Mouse (Mus musculus) R1 (cell line): ENCODE measurements around the gene Gm20388.

Experiments used
- DNase-seq: peaks from one replicate; pipeline ENCODE4 v3.0.0-alpha.2; 2018; ENCODE audit warnings: low read depth, low spot score

Gene Gm20388

DNA sequence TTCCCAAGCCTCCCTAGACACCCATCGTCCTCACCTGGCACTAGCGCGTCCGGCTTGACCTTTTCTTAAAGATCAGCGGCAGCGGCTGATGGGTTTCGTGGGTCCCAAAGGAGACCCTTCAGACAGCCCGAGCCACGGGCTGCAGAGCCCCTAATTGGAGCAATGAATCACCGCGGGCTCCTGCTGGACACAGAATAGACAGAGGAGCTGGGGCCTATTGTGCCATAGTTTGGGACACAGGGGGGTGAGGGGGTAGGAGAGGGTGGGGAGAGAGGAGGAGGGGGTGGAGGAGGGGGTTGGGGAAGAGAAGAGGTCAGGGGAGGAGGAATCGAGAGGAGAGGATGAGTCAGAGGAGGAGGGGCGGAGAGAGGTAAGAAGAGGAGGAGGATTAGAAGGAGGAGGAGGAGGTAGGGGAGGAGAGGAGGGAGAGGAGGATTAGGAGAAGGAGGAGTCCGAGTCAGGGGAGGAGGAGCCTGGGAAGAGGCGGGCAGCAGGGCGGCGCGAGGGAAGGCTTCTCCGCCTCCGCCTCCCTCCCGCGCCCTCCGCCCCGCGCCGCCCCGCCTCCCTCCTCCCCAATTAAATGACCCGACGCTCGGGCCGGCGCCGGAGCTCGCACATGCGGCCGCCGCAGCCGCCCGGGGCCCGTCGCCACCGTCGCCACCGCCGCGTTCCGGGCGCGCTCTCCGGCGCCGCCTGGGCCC is 317.4 kb downstream of the Gm20388 start, which contains the start of gene Gse1:
TSS of gene Gse1 (plus strand) at position 566 of the 701 bp plus-strand sequence.
- DNase-seq: peak; percentile 92

GRCm38 (mm10) chr8:120228781-120229573 is 318.3 kb downstream of the Gm20388 start:
- DNase-seq: peak; percentile 43

DNA sequence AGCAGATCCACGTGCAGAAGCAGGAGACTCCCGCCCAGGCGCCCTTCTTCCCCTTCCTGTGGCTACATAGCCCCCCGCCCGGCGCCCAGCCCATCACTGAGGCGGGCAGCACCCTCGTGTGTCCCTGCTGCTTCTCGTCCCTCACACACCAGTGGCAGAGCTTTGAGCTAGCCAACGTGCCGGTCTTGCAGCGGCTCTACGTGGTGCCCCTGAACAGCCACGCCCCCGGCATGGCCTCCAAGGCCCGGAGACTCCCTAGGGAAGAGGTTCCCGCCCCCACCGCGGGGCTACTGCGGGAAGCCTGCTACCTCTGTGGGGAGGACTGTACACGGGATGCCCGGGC is 318.9 kb downstream of the Gm20388 start:
- peak; percentile 66 for DNase-seq

GRCm38 (mm10) chr8:120230081-120230480 is 319.4 kb downstream of the Gm20388 start:
- DNase-seq: no peak

- DNase-seq: no peak
These were observed 320.3 kb downstream of the Gm20388 start for GRCm38 (mm10) chr8:120230715-120231614.

- DNase-seq: no peak
These were observed 321.2 kb downstream of the Gm20388 start for GRCm38 (mm10) chr8:120231870-120232269.

DNA sequence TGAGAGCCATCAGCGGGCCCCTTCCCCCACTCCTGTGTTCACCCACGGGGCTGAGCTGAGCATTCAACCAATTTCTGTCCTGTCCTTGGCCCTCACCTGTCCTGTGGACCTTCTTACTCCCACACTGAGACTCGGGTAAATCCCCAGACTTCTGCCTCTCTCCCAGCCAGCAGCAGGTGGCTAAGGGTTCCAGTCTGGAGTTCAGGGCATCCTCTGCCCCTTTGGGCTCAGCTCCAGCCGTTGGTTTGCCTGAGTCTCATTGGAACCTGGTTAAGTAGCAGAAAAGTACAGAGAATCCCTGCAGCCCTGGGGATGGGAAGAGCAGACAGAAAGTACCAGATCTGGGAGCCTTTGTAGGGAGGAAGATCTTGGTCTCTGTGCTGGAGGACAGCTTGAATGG is 321.8 kb downstream of the Gm20388 start:
- DNase-seq: no peak

- DNase-seq: no peak
These were observed 322.3 kb downstream of the Gm20388 start for GRCm38 (mm10) chr8:120232913-120233312.

GRCm38 (mm10) chr8:120234457-120234856 is 323.8 kb downstream of the Gm20388 start:
- DNase-seq: no peak

DNA sequence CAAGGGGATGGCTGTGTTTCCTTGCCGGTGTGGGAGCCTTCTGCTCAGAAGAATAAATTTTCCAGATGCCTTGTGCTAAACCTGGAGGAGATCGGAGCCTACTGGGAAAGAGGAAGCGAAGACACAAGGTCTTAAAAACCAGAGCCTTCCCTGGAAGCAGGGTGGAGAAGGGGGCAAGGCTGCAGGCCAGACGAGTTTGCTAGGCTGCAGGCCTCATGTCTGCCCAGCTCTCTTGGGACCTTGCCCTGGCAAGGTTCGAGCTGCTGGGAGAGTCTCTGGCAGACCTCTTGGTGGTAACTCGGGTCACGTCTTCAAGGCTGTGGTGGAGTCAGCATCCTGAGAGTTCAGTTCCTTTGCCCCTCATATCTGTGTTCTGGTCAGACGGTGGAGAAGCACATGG is 324.2 kb downstream of the Gm20388 start:
- no peak for DNase-seq

GRCm38 (mm10) chr8:120243222-120243621 is 332.6 kb downstream of the Gm20388 start:
- DNase-seq: no peak

DNA sequence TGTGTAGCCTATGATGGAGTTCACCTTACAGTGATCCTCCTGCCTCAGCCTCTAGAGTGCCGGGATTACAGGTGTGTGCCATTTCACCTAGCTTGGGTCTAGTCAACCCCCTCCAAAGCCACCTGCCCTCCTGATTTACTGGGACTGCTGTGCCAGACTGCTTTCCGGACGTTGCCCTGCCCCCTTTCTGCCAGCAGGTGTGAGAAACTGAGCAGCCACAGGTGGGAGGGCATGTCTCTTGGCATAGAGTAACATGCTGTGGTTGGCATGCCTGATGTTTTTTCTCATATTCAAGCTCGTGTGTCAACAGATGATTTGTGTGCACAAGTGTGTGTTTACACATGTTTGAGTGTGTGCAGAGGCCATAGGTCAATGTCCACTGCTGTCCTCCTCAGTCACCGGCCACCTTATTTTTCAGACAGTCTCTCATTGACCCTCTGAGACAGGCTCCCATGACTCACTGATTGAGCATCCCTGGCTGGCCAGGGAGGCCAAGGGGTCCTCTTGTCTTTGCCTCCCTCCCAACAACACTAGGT is 333.3 kb downstream of the Gm20388 start:
- DNase-seq: no peak

DNA sequence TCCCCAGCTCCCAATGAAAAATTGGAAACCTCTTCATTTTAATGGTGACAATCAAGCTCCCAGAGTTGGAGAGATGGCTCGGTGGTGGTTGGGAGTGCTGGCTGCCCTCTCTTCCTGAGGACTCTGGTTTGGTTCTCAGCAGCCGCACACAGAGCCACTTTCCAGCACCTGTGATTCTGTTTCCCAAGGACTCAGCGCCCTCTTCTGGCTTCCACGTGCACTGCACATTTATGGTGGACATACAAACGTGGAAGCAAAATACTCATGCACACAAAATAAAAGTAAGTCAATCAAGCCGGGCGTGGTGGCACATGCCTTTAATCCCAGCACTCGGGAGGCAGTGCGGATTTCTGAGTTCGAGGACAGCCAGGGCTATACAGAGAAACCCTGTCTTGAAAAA is 333.9 kb downstream of the Gm20388 start:
- peak; percentile 84 for DNase-seq

- peak; percentile 56 for DNase-seq
These were observed 337.0 kb downstream of the Gm20388 start for GRCm38 (mm10) chr8:120247618-120248017.

GRCm38 (mm10) chr8:120248031-120248430 is 337.4 kb downstream of the Gm20388 start:
- no peak for DNase-seq

- DNase-seq: no peak
These were observed 337.8 kb downstream of the Gm20388 start for GRCm38 (mm10) chr8:120248451-120248850.

DNA sequence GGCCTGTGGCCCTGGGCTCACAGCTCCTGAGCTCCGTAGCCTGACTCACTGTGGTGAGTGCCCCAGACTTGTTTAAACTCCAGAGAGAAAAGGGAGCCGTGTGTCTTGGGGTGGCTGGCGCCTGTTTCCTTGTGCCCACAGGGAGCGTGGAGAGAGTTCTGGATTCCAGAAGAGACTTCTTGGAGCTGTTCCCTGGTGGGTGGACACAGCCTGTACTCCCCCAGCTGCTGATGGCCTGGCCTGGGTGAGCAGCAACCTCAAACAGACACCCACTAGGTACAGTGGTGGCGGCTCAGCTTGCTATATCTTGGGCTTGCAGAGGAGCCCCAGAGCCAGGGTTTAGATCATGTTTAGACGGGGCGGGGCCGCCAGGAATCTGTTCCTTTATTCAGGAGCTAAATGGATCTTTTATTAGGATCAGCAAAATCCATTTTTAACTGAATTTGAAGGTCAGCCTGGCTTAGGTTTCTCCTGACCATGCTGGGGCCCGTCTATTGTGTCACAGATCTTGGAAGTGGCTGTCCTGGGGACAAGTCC is 339.2 kb downstream of the Gm20388 start:
- no peak for DNase-seq

- DNase-seq: no peak
These were observed 340.2 kb downstream of the Gm20388 start for GRCm38 (mm10) chr8:120250750-120251410.

- no peak for DNase-seq
These were observed 340.9 kb downstream of the Gm20388 start for GRCm38 (mm10) chr8:120251411-120252035.

- no peak for DNase-seq
These were observed 343.0 kb downstream of the Gm20388 start for GRCm38 (mm10) chr8:120253626-120254025.
